Mouse (Mus musculus) Patski (cell line): Measurements from ENCODE around the gene Wnt2b. TPM values are rescaled to one million over a fixed set of nuclear protein-coding genes. Genes with fewer than 3 reads are reported as not detected.
A peak's percentile ranks its signal among the peaks of the same experiment; 100 is the strongest.

Experiments
- ATAC-seq: fragments of 100-300 bp; one replicate; pipeline ENCODE4 v1.8.0; 2021
- CTCF ChIA-PET: fragments of 350-600 bp; sonication (Branson Sonifier 250); formaldehyde crosslinking; loops from one replicate; lab custom pipeline; 2022; ENCODE audit warnings: inconsistent platforms; lab: Charles Lee
- POLR2A ChIA-PET: fragments of 350-600 bp; sonication (Branson Sonifier 250); formaldehyde crosslinking; loops from one replicate; lab custom pipeline; 2022; ENCODE audit warnings: antibody characterized with exemption, inconsistent platforms; lab: Charles Lee
- DNase-seq: peaks from one replicate; pipeline ENCODE4 v3.0.0-alpha.2; 2011; ENCODE audit warnings: low read depth, low spot score
- H3K27me3 ChIP-seq: fragments of 371-371 bp; one replicate; pipeline ENCODE4 v1.5.1; 2021
- CTCF ChIP-seq: fragments of 100-300 bp; IDR thresholded peaks from one replicate; pipeline ENCODE4 v1.5.1; 2021
- in situ Hi-C: fragments of 300-500 bp; cut with MboI; formaldehyde crosslinking; loops from 3 replicates; pipeline ENCODE4 v1.11.1; 2018; ENCODE audit warnings: low pct_unique_long_range_greater_than_20kb, mixed read lengths
- polyA plus RNA-seq: library from polyadenylated mRNA; unstranded; gene quantifications from one replicate; pipeline ENCODE4 v1.2.3, GENCODE M21; 2021

Gene Wnt2b
- polyA plus RNA-seq, 1 experiment from 2014 or later: 1.7 TPM

- DNase-seq (no peak), ATAC-seq (no peak)
- in situ Hi-C loops: loop anchor here (10.0 kb wide), 1 partner anchor 483 kb away; the partner anchor contains the start of gene Lrig2
- CTCF ChIA-PET: interaction anchor here (0.8 to 8.8 kb wide), 3 partner anchors 10 to 60 kb away, joined by 3 to 192 read pairs (median 67); no protein-coding TSS in a partner anchor
- H3K27me3 ChIP-seq: no peaks in the 10 kb centered on the region
- POLR2A ChIA-PET: interaction anchor here (0.9 to 1.2 kb wide), 2 partner anchors 56 to 58 kb away, joined by 3 read pairs; partner anchors contain the start of gene Cttnbp2nl
- TF ChIP-seq CTCF: no peak
Measured at GRCm38 (mm10) chr3:104997563-104997962, 35.8 kb upstream of the Wnt2b start.

GRCm38 (mm10) chr3:104995707-104996106 is 34.0 kb upstream of the Wnt2b start:
- ChIA-PET POLR2A (interaction anchor here (2.3 to 3.2 kb wide), 2 partner anchors 10 to 14 kb away, joined by 11 to 14 read pairs; no protein-coding TSS in a partner anchor), CTCF (interaction anchor here (0.8 to 8.8 kb wide), 4 partner anchors 12 to 99 kb away, joined by 3 to 192 read pairs (median 35); no protein-coding TSS in a partner anchor)
- in situ Hi-C loops: loop anchor here (10.0 kb wide), 1 partner anchor 481 kb away; the partner anchor contains the start of gene Lrig2
- DNase-seq (no peak), ATAC-seq (no peak)
- no peaks in the 10 kb centered on the region for H3K27me3 ChIP-seq
- TF ChIP-seq CTCF: no peak

GRCm38 (mm10) chr3:104994415-104994841 is 32.7 kb upstream of the Wnt2b start:
- ChIA-PET POLR2A (interaction anchor here (0.6 to 3.2 kb wide), 7 partner anchors 11 to 99 kb away, joined by 3 to 19 read pairs (median 4); no protein-coding TSS in a partner anchor), CTCF (interaction anchor here (1.0 to 8.8 kb wide), 8 partner anchors 8 to 280 kb away, joined by 3 to 192 read pairs (median 6); no protein-coding TSS in a partner anchor)
- H3K27me3 ChIP-seq: no peaks in the 10 kb centered on the region
- ATAC-seq: no peak
- TF ChIP-seq CTCF: no peak
- in situ Hi-C loops: loop anchor here (5.0 to 10.0 kb wide), 2 partner anchors 207 to 480 kb away; partner anchors contain the start of genes Lrig2 and Rhoc
- no peak for DNase-seq

- POLR2A ChIA-PET: interaction anchor here (0.7 to 3.2 kb wide), 9 partner anchors 12 to 275 kb away, joined by 3 to 19 read pairs (median 4); no protein-coding TSS in a partner anchor
- CTCF ChIA-PET: interaction anchor here (0.9 to 8.8 kb wide), 13 partner anchors 9 to 279 kb away, joined by 3 to 192 read pairs (median 6); partner anchors contain the start of gene Rhoc
- in situ Hi-C loops: loop anchor here (5.0 to 10.0 kb wide), 2 partner anchors 206 to 479 kb away; partner anchors contain the start of genes Lrig2 and Rhoc
- ATAC-seq (peak; percentile 80), DNase-seq (peak; percentile 87)
- no peak for TF ChIP-seq CTCF
- no peaks in the 10 kb centered on the region for H3K27me3 ChIP-seq
Measured at GRCm38 (mm10) chr3:104993800-104994199, 32.1 kb upstream of the Wnt2b start.

GRCm38 (mm10) chr3:104992709-104993388 is 31.1 kb upstream of the Wnt2b start:
- in situ Hi-C loops: loop anchor here (5.0 to 10.0 kb wide), 2 partner anchors 206 to 478 kb away; partner anchors contain the start of genes Lrig2 and Rhoc
- TF ChIP-seq CTCF: no peak
- ChIA-PET CTCF (interaction anchor here (0.7 to 8.8 kb wide), 21 partner anchors 10 to 281 kb away, joined by 3 to 192 read pairs (median 4); partner anchors contain the start of genes Cttnbp2nl and Rhoc), POLR2A (interaction anchor here (0.6 to 3.2 kb wide), 7 partner anchors 12 to 222 kb away, joined by 3 to 19 read pairs (median 4); no protein-coding TSS in a partner anchor)
- ATAC-seq: peak; percentile 92
- H3K27me3 ChIP-seq: no peaks in the 10 kb centered on the region
- DNase-seq: peak; percentile 83

GRCm38 (mm10) chr3:104991703-104992102 is 30.0 kb upstream of the Wnt2b start:
- ChIA-PET CTCF (interaction anchor here (1.4 to 8.8 kb wide), 4 partner anchors 9 to 65 kb away, joined by 4 to 192 read pairs (median 6); no protein-coding TSS in a partner anchor), POLR2A (interaction anchor here (2.9 kb wide), 1 partner anchor 66 kb away, joined by 19 read pairs; no protein-coding TSS in a partner anchor)
- no peak for DNase-seq
- TF ChIP-seq CTCF: no peak
- ATAC-seq: no peak
- in situ Hi-C loops: loop anchor here (5.0 to 10.0 kb wide), 2 partner anchors 204 to 477 kb away; partner anchors contain the start of genes Lrig2 and Rhoc
- no peaks in the 10 kb centered on the region for H3K27me3 ChIP-seq

- ChIA-PET CTCF (interaction anchor here (2.2 kb wide), 1 partner anchor 71 kb away, joined by 11 read pairs; no protein-coding TSS in a partner anchor), POLR2A (no interaction called here)
- TF ChIP-seq CTCF: no peak
- ATAC-seq (no peak), DNase-seq (no peak)
- no peaks in the 10 kb centered on the region for H3K27me3 ChIP-seq
- in situ Hi-C loops: no loop called here
Measured at GRCm38 (mm10) chr3:104987884-104988283, 26.2 kb upstream of the Wnt2b start.

- DNase-seq: no peak
- in situ Hi-C loops: no loop called here
- ATAC-seq: no peak
- POLR2A ChIA-PET: interaction anchor here (0.8 to 1.4 kb wide), 2 partner anchors 10 to 11 kb away, joined by 4 read pairs; no protein-coding TSS in a partner anchor
- CTCF ChIA-PET: interaction anchor here (1.5 to 4.3 kb wide), 2 partner anchors 10 to 12 kb away, joined by 4 to 17 read pairs; no protein-coding TSS in a partner anchor
- TF ChIP-seq CTCF: no peak
- peaks cover 16% of the 10 kb centered on the region for H3K27me3 ChIP-seq
Measured at GRCm38 (mm10) chr3:104979735-104980134, 18.0 kb upstream of the Wnt2b start.

- CTCF ChIA-PET: interaction anchor here (0.8 to 3.5 kb wide), 15 partner anchors 9 to 180 kb away, joined by 3 to 17 read pairs (median 3); partner anchors contain the start of gene Rhoc
- POLR2A ChIA-PET: interaction anchor here (0.6 to 1.1 kb wide), 5 partner anchors 12 to 103 kb away, joined by 3 to 6 read pairs (median 4); partner anchors contain the start of gene Capza1
Measured at GRCm38 (mm10) chr3:104967548-104968300, 6.0 kb upstream of the Wnt2b start.

More at GRCm38 (mm10) chr3:104967548-104968300, 6.0 kb upstream of the Wnt2b start:
- H3K27me3 ChIP-seq: peaks cover 3% of the 10 kb centered on the region
- ATAC-seq (peak; percentile 89), DNase-seq (peak; percentile 61)
- in situ Hi-C loops: loop anchor here (5.0 to 10.0 kb wide), 2 partner anchors 95 to 253 kb away; no protein-coding TSS in a partner anchor
- TF ChIP-seq CTCF: no peak
